Mouse (Mus musculus) testis, postnatal 14 days (tissue): ENCODE data around the gene Cr2.
"Not testable (repeated sequence)": the region's sequence is repeated elsewhere in the genome, so short reads cannot be mapped to it uniquely, and the experiment has no call there.

ENCODE experiments used
- DNase-seq: peaks from one replicate; pipeline ENCODE4 v3.0.0; 2021; ENCODE audit warnings: low spot score

Cr2 gene

DNA sequence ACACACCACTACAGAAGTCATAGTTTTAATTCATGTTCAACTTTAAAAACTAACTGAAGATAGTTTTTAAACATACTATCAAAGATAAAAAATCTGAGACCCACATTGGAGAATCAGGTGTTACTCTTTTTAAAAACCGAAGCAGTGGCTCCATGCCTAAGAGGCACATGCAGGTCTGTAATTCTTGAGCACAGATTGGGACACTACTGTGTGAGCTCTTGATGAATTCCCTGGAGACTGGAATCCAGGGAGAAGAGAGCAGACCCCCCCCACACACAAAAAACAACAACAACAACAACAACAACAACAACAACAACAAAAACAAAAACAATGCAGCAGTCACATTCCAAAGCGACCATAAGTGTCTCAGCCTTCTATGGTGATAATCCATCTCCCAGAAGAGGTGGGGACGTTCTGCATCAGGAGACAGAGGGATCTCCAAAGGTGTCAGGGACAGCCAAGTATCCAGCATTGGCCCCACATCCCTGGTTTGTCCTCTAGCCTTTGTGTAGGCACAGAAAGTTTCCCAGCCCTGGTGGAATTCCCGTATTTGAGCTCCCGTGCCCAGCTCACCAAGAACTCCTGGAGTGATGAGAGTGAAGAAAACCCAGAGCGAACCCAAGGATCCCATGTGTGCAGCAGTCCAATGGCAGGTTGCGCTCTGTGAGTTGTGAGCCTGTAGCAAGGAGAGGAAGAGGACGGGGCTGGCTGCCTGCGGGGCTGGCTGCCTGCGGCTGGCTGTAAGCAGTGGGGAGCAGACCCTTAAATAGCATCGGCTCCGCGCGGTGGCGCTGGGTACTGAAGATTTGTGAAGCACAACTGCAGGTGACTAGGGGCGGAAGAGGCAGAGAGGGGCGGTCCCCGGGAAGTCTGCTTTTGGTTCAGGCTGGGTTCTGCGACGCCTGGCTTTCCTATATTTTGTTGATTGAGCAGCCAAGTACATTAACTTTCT, at the start of gene Cr2:
Gene Cr2 (minus strand): TSS at position 737 of the 952 bp plus-strand sequence.
- peak; percentile 31 for DNase-seq

- no peak for DNase-seq
Measured at GRCm38 (mm10) chr1:195221781-195222180, 45.3 kb upstream of the Cr2 start.

DNA sequence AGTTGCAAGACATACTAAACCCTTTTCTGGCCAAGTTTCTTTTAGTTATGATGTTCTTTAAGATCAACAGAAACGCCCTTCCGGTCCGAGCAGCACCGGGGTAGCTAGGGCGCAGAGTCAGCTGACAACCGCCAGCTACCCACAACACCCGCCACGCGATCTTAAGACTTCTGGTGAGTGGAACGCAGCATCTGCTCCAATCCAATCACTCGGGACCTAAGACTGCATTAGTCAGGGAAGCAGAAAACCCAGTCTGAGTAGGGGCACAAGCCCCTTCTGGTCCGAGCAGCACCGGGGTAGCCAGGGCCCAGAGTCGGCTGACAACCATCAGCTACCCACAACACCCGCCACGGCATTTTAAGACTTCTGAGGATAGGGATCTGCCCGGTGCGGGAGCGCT, 36.3 kb upstream of the Cr2 start:
- not testable (repeated sequence) for DNase-seq

DNA sequence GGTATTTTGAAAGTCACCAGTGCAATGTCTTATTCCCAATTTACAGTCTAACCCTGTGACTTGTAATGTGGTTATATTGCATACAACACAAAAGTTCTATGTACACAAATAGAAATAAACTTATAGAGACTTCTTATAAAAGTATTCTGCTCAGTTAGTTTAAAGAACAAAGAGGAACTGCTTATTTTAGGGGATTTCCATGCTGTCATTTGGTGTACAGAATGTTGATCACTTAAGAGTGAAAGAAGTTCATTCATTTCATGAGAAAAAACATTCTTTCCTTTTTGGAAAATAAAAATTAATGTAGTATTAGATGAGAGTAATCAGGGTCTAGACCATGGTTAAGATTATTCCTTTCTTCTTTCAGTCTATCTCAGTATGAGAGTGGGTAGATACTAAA, 8.2 kb upstream of the Cr2 start:
- DNase-seq, result no peak

DNA sequence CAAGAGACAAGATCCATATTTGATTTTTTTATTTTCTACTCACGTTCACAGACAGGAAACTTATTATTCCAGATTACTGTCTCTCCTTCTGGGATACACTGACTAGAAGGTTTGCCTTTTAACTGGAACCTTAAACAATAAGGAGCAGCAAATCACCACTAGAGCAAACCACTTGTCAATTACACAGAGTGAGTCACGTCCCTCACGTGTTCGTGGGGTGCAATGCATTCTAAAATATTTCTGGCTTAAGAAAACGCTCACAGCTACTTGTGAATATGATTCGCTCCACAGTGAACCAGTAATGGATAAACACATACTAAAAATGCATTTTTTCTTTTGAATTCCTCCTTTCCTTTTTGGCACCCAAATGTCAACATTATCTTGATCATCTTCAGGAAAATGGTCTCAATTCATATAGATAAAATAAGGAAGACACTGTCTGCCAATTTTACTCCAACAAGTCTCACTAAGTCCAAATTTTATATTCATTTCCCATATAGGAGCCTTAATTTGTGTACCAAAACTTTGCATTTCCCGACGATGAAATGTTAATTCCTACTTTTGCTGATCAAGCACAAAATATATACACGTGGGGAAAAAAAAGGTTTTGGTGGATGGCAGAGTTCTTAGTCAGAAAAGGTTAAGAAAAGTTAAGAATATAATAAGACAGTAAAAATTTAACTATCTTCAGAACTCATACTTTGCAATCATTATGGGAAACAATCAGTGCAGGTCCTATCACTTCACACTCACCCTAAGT, 11.3 kb downstream of the Cr2 start:
- no peak for DNase-seq

- no peak for DNase-seq
Measured at GRCm38 (mm10) chr1:195132070-195132469, 44.4 kb downstream of the Cr2 start.

DNA sequence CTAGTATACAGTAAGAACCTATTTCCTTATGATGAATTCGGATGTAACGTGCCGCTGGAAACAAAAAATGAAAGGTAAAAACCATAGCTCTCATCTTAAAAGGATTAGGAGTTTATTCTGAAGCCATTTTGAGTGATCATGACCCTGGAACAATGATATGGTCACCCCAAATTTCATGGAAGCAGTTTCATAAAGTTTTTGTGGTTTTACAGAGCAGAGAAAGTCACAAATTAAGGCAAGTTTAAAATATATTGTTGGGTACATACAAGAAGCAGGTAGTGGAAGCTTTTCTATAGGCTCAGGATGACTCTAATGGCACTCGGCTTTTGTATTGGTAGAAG, 44.9 kb downstream of the Cr2 start:
- DNase-seq, result no peak

DNA sequence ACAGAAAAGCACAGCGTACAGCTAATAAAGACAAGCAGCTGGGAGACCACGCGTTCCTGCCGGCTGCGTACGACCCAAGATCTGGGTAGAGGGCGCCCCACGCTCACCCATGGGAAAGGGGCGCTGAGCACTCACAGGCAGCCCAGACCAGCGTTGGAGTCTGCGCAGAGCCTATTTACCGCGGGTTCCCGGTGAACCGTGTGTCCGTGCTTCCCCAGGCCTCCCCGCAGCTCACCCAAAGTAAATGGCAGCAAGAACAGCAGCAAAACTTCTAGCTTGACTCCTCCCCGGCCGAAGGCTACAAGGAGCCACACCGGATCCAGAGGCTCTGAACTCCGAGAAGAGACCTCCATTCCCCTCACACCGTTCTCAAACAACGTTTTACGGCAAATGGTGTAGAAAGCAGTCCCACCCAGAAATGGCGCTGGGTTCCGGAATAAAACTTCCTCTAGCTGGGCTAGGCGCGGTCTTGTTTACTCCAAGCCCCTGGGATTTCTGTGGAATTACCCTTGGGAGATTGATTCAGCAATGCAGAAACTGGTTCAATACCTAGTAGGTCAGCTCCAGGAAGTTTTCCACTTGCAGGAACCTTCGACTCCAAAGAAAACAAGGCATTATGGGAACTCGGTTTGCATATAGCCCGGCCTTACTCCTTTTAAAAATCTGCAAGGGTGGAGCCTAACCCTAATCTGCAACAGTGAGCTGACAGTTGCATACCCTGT, 45.4 kb downstream of the Cr2 start, which contains the start of gene Cr1l:
Gene Cr1l (minus strand): TSS at position 634 of the 722 bp plus-strand sequence.
- DNase-seq, result peak; percentile 83

DNA sequence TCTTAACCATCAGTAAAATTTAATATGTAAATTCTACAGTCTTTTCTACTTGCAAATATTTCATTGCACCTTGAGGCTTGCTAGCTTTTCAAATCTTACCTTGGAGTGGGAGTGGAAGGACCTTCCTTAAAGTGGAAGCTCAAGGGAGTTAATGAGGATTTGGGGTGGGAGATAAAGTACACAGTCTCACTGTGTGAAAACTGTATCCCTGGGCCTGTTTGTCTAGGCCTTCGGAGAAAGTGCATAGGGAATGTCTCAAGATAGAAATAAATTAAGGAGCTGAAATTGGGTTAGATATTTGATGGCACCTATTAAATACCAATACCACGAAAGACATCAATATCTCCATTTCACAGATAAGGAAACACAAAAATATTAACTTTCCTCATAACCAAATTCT, 46.0 kb downstream of the Cr2 start:
- DNase-seq, result no peak

DNA sequence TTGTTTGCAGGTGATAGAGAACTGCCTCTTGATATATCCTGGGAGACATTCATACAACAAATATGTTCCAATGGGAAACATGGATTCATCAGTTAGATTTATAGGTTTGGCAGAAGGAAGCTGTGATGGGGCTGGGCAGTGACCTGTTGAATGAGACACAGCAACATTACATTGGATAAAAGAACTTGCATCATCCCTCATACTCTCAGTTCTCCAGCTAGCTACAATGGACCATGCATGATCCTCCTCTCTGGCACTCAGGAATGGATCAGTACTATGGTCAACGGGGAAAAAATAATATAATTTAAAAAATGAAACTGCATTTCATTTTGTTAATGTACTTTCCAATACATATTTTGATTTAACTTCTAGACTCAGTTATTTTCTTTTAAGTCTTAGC, 46.6 kb downstream of the Cr2 start:
- DNase-seq, result no peak

- DNase-seq, result no peak
Measured at GRCm38 (mm10) chr1:195114414-195114813, 62.1 kb downstream of the Cr2 start.

- no peak for DNase-seq
Measured at GRCm38 (mm10) chr1:195113621-195114020, 62.9 kb downstream of the Cr2 start.

- DNase-seq, result no peak
Measured at GRCm38 (mm10) chr1:195100693-195101092, 75.8 kb downstream of the Cr2 start.

- no peak for DNase-seq
Measured at GRCm38 (mm10) chr1:195098004-195098403, 78.5 kb downstream of the Cr2 start.

DNA sequence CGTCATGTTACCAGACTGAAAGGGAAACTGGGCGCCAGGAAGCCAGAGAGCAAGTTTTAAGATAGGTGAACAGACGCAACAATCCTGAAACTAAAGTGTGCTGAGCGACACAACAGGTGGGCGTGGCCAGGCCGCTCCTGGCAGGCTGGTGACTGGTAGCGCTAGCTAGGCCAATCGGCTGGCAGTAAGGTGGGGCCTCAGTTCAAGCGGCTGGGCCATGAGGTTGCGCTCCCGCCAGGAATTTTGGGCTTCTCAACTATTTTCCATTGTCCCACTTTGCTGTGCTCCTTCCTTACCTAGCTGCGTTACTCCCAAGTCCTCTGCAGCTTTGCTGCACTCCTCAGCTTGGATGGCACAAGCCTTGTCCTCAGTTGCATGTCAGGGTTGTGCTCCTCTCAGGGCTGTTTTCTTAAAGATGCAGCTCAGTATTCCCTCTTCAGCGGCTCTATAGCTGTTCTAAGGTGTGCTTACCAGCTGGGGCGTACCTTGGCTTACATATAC, 84.2 kb downstream of the Cr2 start, which contains the start of gene Cd46:
Gene Cd46 (minus strand): TSS at position 30 of the 501 bp plus-strand sequence.
- DNase-seq, result peak; percentile 44

DNA sequence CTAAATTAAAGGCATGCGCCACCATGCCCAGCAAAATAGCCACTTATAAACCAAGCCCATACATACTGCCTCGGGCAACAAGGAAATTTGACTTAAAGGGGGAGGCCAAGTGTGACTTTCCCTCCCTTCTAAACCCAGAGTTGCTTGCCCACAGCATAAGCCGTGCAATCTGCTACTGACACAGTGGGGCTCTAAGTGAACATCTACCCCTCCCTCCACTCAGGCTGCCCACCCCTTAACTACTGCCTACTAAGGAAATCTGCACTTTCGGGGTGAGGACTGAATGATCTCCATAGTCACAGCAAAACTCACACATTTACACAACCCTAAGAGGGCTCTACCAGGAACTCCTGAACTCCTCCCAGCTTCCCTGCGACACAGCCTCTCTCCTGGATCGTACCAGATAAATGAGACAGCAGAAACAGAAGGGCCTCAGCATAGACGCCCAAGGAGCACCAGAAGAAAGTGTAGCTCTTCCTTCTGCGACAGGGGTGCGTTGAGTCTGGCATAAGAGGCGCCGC, 84.8 kb downstream of the Cr2 start:
- no peak for DNase-seq
